Mouse (Mus musculus) intestine, postnatal 0 days (tissue): Measurements from ENCODE around the gene Tspan9. TPM values are rescaled to one million over a fixed set of nuclear protein-coding genes. Genes with fewer than 3 reads are reported as not detected.
A peak's percentile ranks its signal among the peaks of the same experiment; 100 is the strongest.

Source experiments
- ATAC-seq: fragments of 200-750 bp; cut with Nextera tagmentation; 2 replicates; pipeline ENCODE4 v1.8.0; 2017; ENCODE audit warnings: mild to moderate bottlenecking, moderate TSS enrichment, moderate library complexity
- H3K27ac ChIP-seq: fragments of 300-500 bp; sonication (generic); 2 replicates; pipeline ENCODE4 v1.5.1; 2014; ENCODE audit warnings: mild to moderate bottlenecking, low read depth, low read length, moderate library complexity
- H3K27me3 ChIP-seq: fragments of 300-500 bp; sonication (generic); replicated peaks from 2 replicates; pipeline ENCODE4 v1.6.1; 2014; ENCODE audit warnings: low read length, mixed read lengths; ENCODE audit not compliant: control insufficient read depth, insufficient read depth
- H3K36me3 ChIP-seq: fragments of 300-500 bp; sonication (generic); 2 replicates; pipeline ENCODE4 v1.6.1; 2014; ENCODE audit warnings: mild to moderate bottlenecking, moderate library complexity; ENCODE audit not compliant: control insufficient read depth, insufficient read depth
- H3K4me1 ChIP-seq: fragments of 300-500 bp; sonication (generic); replicated peaks from 2 replicates; pipeline ENCODE4 v1.6.1; 2014; ENCODE audit warnings: antibody characterized with exemption, low read length, mixed read lengths; ENCODE audit not compliant: control insufficient read depth, insufficient read depth
- H3K4me2 ChIP-seq: fragments of 300-500 bp; sonication (generic); replicated peaks from 2 replicates; pipeline ENCODE4 v1.6.1; 2014; ENCODE audit warnings: low read depth, mild to moderate bottlenecking, moderate library complexity
- H3K4me3 ChIP-seq: fragments of 300-500 bp; sonication (generic); 2 replicates; pipeline ENCODE4 v1.5.1; 2014; ENCODE audit warnings: low read depth, low read length
- H3K9ac ChIP-seq: fragments of 300-500 bp; sonication (generic); 2 replicates; pipeline ENCODE4 v1.6.1; 2014; ENCODE audit warnings: mild to moderate bottlenecking, low read depth, low read length
- H3K9me3 ChIP-seq: fragments of 300-500 bp; sonication (generic); 2 replicates; pipeline ENCODE4 v1.6.1; 2016; ENCODE audit warnings: mixed run types; ENCODE audit not compliant: control insufficient read depth
- CTCF ChIP-seq: sonication (generic); IDR thresholded peaks from 2 replicates; pipeline ENCODE4 v1.5.1; 2016; ENCODE audit warnings: low read depth, mild to moderate bottlenecking, control low read depth, antibody characterized with exemption, moderate library complexity
- WGBS: fragments of 180-500 bp; shearing (Covaris S2); extraction: QIAGEN DNeasy Blood & Tissue Kit; methylation state at CpG from one replicate; pipeline ENCODE4 v1.1.7; 2014; 5-methylcytosine and 5-hydroxymethylcytosine counted together
- polyA plus RNA-seq: library from polyadenylated mRNA; unstranded; fragments of >200 nt; fragmentation: Nextera tagmentation; extraction: Ambion mirVana; gene quantifications from 2 replicates; pipeline ENCODE4 v1.2.1, GENCODE M21; 2015

Gene Tspan9
- polyA plus RNA-seq, 1 experiment from 2014 or later = 55.5 TPM

GRCm38 (mm10) chr6:128155935-128156334, 12.5 kb upstream of the Tspan9 start:
- Histone ChIP-seq H3K4me2 (no peak overlapping the region), H3K27me3 (no peaks in the 10 kb centered on the region), H3K9ac (no peak overlapping the region), H3K4me3 (no peak overlapping the region), H3K36me3 (no peaks in the 10 kb centered on the region), H3K9me3 (no peaks in the 10 kb centered on the region), H3K4me1 (no peaks in the 10 kb centered on the region), H3K27ac (no peak overlapping the region)
- no peak for ATAC-seq
- 51% methylated on average over 2 of the region's 2 CpGs for WGBS
- no peak for TF ChIP-seq CTCF

- H3K9me3 ChIP-seq = no peaks in the 10 kb centered on the region
- peak; percentile 85 for TF ChIP-seq CTCF
Measured at GRCm38 (mm10) chr6:128145765-128146164, 2.4 kb upstream of the Tspan9 start.

DNA sequence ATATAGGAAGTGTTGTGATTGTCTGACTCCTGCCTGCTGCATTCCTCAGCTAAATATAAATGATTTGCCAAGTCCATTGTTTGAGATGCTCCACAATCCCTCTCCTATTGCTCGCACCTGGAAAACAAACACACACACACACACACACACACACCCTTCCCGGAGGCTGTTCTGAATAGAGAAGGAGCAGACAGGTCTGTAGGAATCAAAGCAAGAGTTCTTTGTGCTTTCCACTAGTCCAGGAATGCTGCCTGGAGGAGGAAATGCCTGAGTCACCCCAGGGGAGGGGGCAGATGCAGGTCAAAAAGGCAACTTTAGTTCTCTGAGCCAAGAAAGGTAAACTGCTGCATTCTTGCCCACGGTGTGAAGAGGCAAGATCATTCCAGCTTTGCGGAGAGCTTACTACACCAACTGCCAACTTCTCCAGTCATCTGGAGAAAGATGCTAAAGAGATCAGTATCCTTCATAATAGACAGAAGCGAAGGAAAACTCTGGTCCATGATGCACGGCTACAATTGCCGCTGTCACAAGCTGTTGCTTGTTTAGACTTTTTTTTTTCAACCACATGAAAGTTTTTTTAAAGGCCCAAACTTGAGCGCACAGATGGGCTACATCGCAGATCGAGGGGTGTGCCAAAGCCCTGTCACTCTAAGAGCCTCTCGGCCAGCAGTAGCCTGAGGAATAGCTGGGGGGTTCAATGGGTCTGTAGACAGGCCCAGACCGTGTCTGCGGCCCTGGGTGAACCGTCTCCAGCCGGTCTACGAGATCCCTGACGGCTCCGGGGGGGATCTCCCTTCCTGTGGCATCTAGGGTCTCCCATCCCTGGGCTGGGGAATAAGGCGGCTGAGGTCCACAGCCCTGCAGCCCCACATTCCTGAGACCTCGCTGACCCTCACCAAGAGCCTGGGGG, 770 bp downstream of the Tspan9 start:
- peak; percentile 37 for ATAC-seq
- Histone ChIP-seq H3K4me3 (peak overlapping the region; percentile 73), H3K9ac (peak overlapping the region; percentile 66), H3K27me3 (no peaks in the 10 kb centered on the region), H3K27ac (peak overlapping the region; percentile 73), H3K4me2 (peak overlapping the region; percentile 90), H3K9me3 (no peaks in the 10 kb centered on the region), H3K36me3 (no peaks in the 10 kb centered on the region), H3K4me1 (no peaks in the 10 kb centered on the region)
- WGBS = 10% methylated on average over 20 of the region's 20 CpGs
- TF ChIP-seq CTCF = no peak

More at GRCm38 (mm10) chr6:128145765-128146164, 2.4 kb upstream of the Tspan9 start:
- no peak overlapping the region for H3K4me3 ChIP-seq
- WGBS = 56% methylated on average over 6 of the region's 6 CpGs
- H3K27ac ChIP-seq = no peak overlapping the region
- ATAC-seq = no peak
- H3K27me3 ChIP-seq = no peaks in the 10 kb centered on the region
- H3K4me2 ChIP-seq = no peak overlapping the region
- no peaks in the 10 kb centered on the region for H3K4me1 ChIP-seq
- no peaks in the 10 kb centered on the region for H3K36me3 ChIP-seq
- no peak overlapping the region for H3K9ac ChIP-seq

DNA sequence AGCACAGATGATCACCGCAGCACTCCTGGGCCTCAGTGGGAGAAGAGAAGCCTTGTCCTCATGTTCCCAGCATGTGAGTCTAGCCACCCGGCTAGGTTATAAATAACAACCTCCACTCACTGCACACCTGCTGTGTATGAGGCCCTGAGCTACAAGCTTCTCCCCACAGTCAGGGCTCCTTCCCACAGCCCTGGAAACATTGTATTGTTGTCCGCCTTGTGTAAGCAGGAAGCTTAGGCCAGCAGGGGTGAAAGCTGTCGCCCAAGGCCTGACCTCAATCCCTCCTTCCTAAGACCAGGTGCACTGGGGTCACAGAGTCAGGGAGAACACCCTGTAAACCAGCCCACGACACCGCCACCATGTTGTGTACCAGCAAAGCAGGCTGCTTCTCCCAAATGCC, 2.7 kb downstream of the Tspan9 start:
- no peak for TF ChIP-seq CTCF

DNA sequence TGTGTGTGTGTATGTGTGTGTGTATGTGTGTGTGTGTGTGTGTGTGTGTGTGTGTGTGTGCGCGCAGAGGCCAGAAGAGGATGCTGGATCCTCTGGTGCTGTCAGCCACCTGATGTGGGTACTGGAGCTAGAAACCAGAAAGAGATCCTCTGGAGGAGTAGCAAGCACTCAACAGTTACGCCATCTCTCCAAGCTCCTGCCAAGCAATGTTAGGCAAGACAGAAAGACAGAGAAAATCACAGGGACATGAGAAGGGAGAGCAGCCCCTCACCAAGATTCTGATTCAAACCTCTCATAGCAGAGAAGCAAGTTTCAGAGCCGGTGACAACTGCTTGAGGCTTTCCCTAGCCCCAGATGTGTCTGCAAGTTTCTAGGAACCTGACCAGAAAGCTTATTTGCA, 5.5 kb downstream of the Tspan9 start:
- no peak for ATAC-seq
- peaks cover 4% of the 10 kb centered on the region for H3K4me1 ChIP-seq
- 93% methylated on average over 4 of the region's 4 CpGs for WGBS
- no peak overlapping the region for H3K27ac ChIP-seq
- no peaks in the 10 kb centered on the region for H3K36me3 ChIP-seq
- H3K9me3 ChIP-seq = no peaks in the 10 kb centered on the region
- no peak overlapping the region for H3K4me2 ChIP-seq
- no peaks in the 10 kb centered on the region for H3K27me3 ChIP-seq
- no peak overlapping the region for H3K4me3 ChIP-seq
- H3K9ac ChIP-seq = no peak overlapping the region
- no peak for TF ChIP-seq CTCF

More for the DNA sequence above, 2.7 kb downstream of the Tspan9 start:
- Histone ChIP-seq H3K4me1 (no peaks in the 10 kb centered on the region), H3K4me3 (no peak overlapping the region), H3K9ac (no peak overlapping the region), H3K27me3 (no peaks in the 10 kb centered on the region), H3K4me2 (no peak overlapping the region), H3K27ac (no peak overlapping the region), H3K9me3 (no peaks in the 10 kb centered on the region), H3K36me3 (no peaks in the 10 kb centered on the region)
- no peak for ATAC-seq
- WGBS = 72% methylated on average over 6 of the region's 6 CpGs

- H3K27me3 ChIP-seq = no peaks in the 10 kb centered on the region
- H3K4me2 ChIP-seq = no peak overlapping the region
- H3K27ac ChIP-seq = no peak overlapping the region
- no peak overlapping the region for H3K9ac ChIP-seq
- no peak for TF ChIP-seq CTCF
- H3K4me3 ChIP-seq = no peak overlapping the region
- 90% methylated on average over 3 of the region's 3 CpGs for WGBS
- ATAC-seq = no peak
- H3K4me1 ChIP-seq = peaks cover 4% of the 10 kb centered on the region
- no peaks in the 10 kb centered on the region for H3K9me3 ChIP-seq
- H3K36me3 ChIP-seq = no peaks in the 10 kb centered on the region
Measured at GRCm38 (mm10) chr6:128136654-128137053, 6.7 kb downstream of the Tspan9 start.
